Mouse (Mus musculus) left cerebral cortex, postnatal 25 days (tissue): ENCODE measurements at regions not wholly inside any gene's neighbourhood (a gene's known extent, or its start where the extent isn't known, plus 50 kb on each side); places are given as distances from the start of the nearest gene placed in this dataset.

Experiments
- DNase-seq, 2 experiments: peaks; one replicate each; pipeline ENCODE4 v3.0.0; 2022; ENCODE audit warnings: low spot score in 2 of 2, mixed read lengths in 1 of 2
- intact Hi-C: fragments of 180-260 bp; cut with DNase I; formaldehyde crosslinking; loops from one replicate; pipeline ENCODE4 v1.15.1; 2025

GRCm38 (mm10) chr15:93686385-93686784 lies 90.7 kb upstream of the Prickle1 start:
- no peak for DNase-seq
- intact Hi-C loops = no loop called here

- intact Hi-C loops = no loop called here
- DNase-seq = no peak
Measured at GRCm38 (mm10) chr15:93681602-93682001, 85.9 kb upstream of the Prickle1 start.

- no peak for DNase-seq
- intact Hi-C loops = no loop called here
Measured at GRCm38 (mm10) chr15:93675624-93676023, 79.9 kb upstream of the Prickle1 start.

GRCm38 (mm10) chr15:93673976-93674375 lies 78.3 kb upstream of the Prickle1 start:
- intact Hi-C loops = no loop called here
- no peak for DNase-seq

- intact Hi-C loops = no loop called here
- no peak for DNase-seq
Measured at GRCm38 (mm10) chr15:93663876-93664275, 68.2 kb upstream of the Prickle1 start.

- DNase-seq = no peak
- intact Hi-C loops = no loop called here
Measured at GRCm38 (mm10) chr15:93662601-93663000, 66.9 kb upstream of the Prickle1 start.

GRCm38 (mm10) chr15:93661801-93662200 lies 66.1 kb upstream of the Prickle1 start:
- DNase-seq = no peak
- intact Hi-C loops = no loop called here

GRCm38 (mm10) chr15:93660952-93661648 lies 65.4 kb upstream of the Prickle1 start:
- intact Hi-C loops = no loop called here
- DNase-seq = no peak

GRCm38 (mm10) chr15:93657171-93657570 lies 61.5 kb upstream of the Prickle1 start:
- DNase-seq = no peak
- intact Hi-C loops = no loop called here

- peak in 1 of 2 experiments; percentile 70 for DNase-seq
- intact Hi-C loops = no loop called here
Measured at GRCm38 (mm10) chr15:93656713-93657112, 61.0 kb upstream of the Prickle1 start.

- intact Hi-C loops = no loop called here
- DNase-seq = no peak
Measured at GRCm38 (mm10) chr15:93655743-93656142, 60.1 kb upstream of the Prickle1 start.

GRCm38 (mm10) chr15:93655243-93655642 lies 59.6 kb upstream of the Prickle1 start:
- intact Hi-C loops = no loop called here
- DNase-seq = no peak

GRCm38 (mm10) chr15:93653378-93653777 lies 57.7 kb upstream of the Prickle1 start:
- no peak for DNase-seq
- intact Hi-C loops = no loop called here

- intact Hi-C loops = no loop called here
- DNase-seq = peak in 1 of 2 experiments; percentile 27
Measured at GRCm38 (mm10) chr15:93650981-93651757, 55.5 kb upstream of the Prickle1 start.

GRCm38 (mm10) chr15:93650009-93650522 lies 54.4 kb upstream of the Prickle1 start:
- intact Hi-C loops = no loop called here

GRCm38 (mm10) chr15:93648646-93649045 lies 53.0 kb upstream of the Prickle1 start:
- no peak for DNase-seq
- intact Hi-C loops = no loop called here

More at GRCm38 (mm10) chr15:93650009-93650522, 54.4 kb upstream of the Prickle1 start:
- DNase-seq = no peak

GRCm38 (mm10) chr15:93646820-93647219 lies 51.1 kb upstream of the Prickle1 start:
- intact Hi-C loops = no loop called here
- DNase-seq = peak in 1 of 2 experiments; percentile 45

- intact Hi-C loops = no loop called here
- no peak for DNase-seq
Measured at GRCm38 (mm10) chr15:93645950-93646349, 50.3 kb upstream of the Prickle1 start.
